Mouse (Mus musculus) gastrocnemius, adult 18-20 months (tissue): ENCODE results near the gene Ndc80. TPM values are rescaled to one million over a fixed set of nuclear protein-coding genes. Genes with fewer than 3 reads are reported as not detected.
"Not testable (repeated sequence)": the region's sequence is repeated elsewhere in the genome, so short reads cannot be mapped to it uniquely, and the experiment has no call there.

Experiments used
- DNase-seq: peaks from one replicate; pipeline ENCODE4 v3.0.0; 2021; ENCODE audit warnings: low spot score
- total RNA-seq, 2 experiments: library from RNA; stranded (reverse); gene quantifications; 2 replicates each; pipeline ENCODE4 v1.2.3; 2021

The Ndc80 gene
- total RNA-seq, 2 experiments from 2014 or later: 0.14 TPM; not detected in 1

- no peak for DNase-seq
These were observed 47.2 kb downstream of the Ndc80 start for GRCm38 (mm10) chr17:71479381-71479901.

GRCm38 (mm10) chr17:71477481-71477880, 49.2 kb downstream of the Ndc80 start:
- DNase-seq: no peak

- no peak for DNase-seq
These were observed 50.2 kb downstream of the Ndc80 start for GRCm38 (mm10) chr17:71476346-71477020.

- peak; percentile 47 for DNase-seq
These were observed 51.0 kb downstream of the Ndc80 start for GRCm38 (mm10) chr17:71475705-71476089.

- DNase-seq: peak; percentile 92
These were observed 51.6 kb downstream of the Ndc80 start, which contains the start of gene Smchd1 for GRCm38 (mm10) chr17:71474762-71475704. Gene Smchd1 (minus strand): TSS chr17:71475343.

GRCm38 (mm10) chr17:71474128-71474527, 52.5 kb downstream of the Ndc80 start:
- no peak for DNase-seq

GRCm38 (mm10) chr17:71471261-71471660, 55.4 kb downstream of the Ndc80 start:
- DNase-seq: no peak

GRCm38 (mm10) chr17:71460312-71460711, 66.3 kb downstream of the Ndc80 start:
- no peak for DNase-seq

GRCm38 (mm10) chr17:71459818-71460217, 66.8 kb downstream of the Ndc80 start, which contains the start of gene Gm4707:
Gene Gm4707 (minus strand): TSS chr17:71459918.
- no peak for DNase-seq

- DNase-seq: not testable (repeated sequence)
These were observed 69.3 kb downstream of the Ndc80 start for GRCm38 (mm10) chr17:71457361-71457760.

Other genes with a start within 250 kb of the Ndc80 start
- 1 to 10 TPM; 4.4 to 5.0 TPM for gene Emilin2, start 214.9 kb downstream of the Ndc80 start, total RNA-seq
- under 1 TPM; 0.57 to 0.71 TPM for gene Gm4707, start 66.9 kb downstream of the Ndc80 start, total RNA-seq
- gene Smchd1, start 51.5 kb downstream of the Ndc80 start, total RNA-seq: 1 to 10 TPM; 8.6 to 9.9 TPM
- under 1 TPM; 0.27 to 0.55 TPM for gene Spdya, start 25.2 kb upstream of the Ndc80 start, total RNA-seq
- 10 to 100 TPM; 26.5 to 29.6 TPM for gene Wdr43, start 89.0 kb upstream of the Ndc80 start, total RNA-seq
- 1 to 10 TPM; 2.4 to 4.9 TPM for gene Togaram2, start 146.4 kb upstream of the Ndc80 start, total RNA-seq
- under 1 TPM in 1 of 2 experiments, not detected in 1; 0.05 TPM for gene Pcare, start 226.0 kb upstream of the Ndc80 start, total RNA-seq
- gene Clip4, start 241.6 kb upstream of the Ndc80 start, total RNA-seq: 100 to 1,000 TPM; 138 to 152 TPM